Mouse (Mus musculus) hematopoietic stem cell, adult 5-6 weeks (primary cell): ENCODE data around the gene Grm7. TPM values are rescaled to one million over a fixed set of nuclear protein-coding genes. Genes with fewer than 3 reads are reported as not detected.
A peak's percentile ranks its signal among the peaks of the same experiment; 100 is the strongest.

Source experiments
- ATAC-seq, 2 experiments: fragments of 125-278 bp in 1 of 2; replicated peaks in 1 of 2; 2 replicates each; pipeline ENCODE4 v1.8.0; 2016 to 2017; ENCODE audit warnings: inconsistent platforms in 2 of 2, mild to moderate bottlenecking in 2 of 2, moderate number of reproducible peaks in 2 of 2, low read depth in 1 of 2, moderate TSS enrichment in 1 of 2; ENCODE audit not compliant: low FRiP score in 2 of 2, poor library complexity in 2 of 2, severe bottlenecking in 2 of 2, insufficient read depth in 1 of 2, low TSS enrichment in 1 of 2
- total RNA-seq: library from RNA; stranded (forward); fragments of 172-1452, 232-1000 nt; gene quantifications from 2 replicates; pipeline ENCODE4 v1.2.3, GENCODE M21; 2017

Gene Grm7
- total RNA-seq, 1 experiment from 2014 or later: not detected

- ATAC-seq: no peak
Measured at GRCm38 (mm10) chr6:110792696-110793095, 147.3 kb downstream of the Grm7 start.

- ATAC-seq: peak; percentile 52 to 69
Measured at GRCm38 (mm10) chr6:110807481-110807880, 162.1 kb downstream of the Grm7 start.

- ATAC-seq: peak; percentile 72 to 79; a peak in 3 of 4 replicates
Measured at GRCm38 (mm10) chr6:110812214-110812613, 166.8 kb downstream of the Grm7 start.

GRCm38 (mm10) chr6:110818236-110818635, 172.9 kb downstream of the Grm7 start:
- ATAC-seq: no peak

- ATAC-seq: no peak
Measured at GRCm38 (mm10) chr6:110868311-110868710, 222.9 kb downstream of the Grm7 start.

- ATAC-seq: no peak
Measured at GRCm38 (mm10) chr6:110982013-110982412, 336.6 kb downstream of the Grm7 start.

GRCm38 (mm10) chr6:111039099-111039498, 393.7 kb downstream of the Grm7 start:
- no peak for ATAC-seq

GRCm38 (mm10) chr6:111045896-111046295, 400.5 kb downstream of the Grm7 start:
- no peak for ATAC-seq

GRCm38 (mm10) chr6:111049247-111049646, 403.9 kb downstream of the Grm7 start:
- ATAC-seq: no peak

GRCm38 (mm10) chr6:111054001-111054975, 408.9 kb downstream of the Grm7 start:
- ATAC-seq: no peak

GRCm38 (mm10) chr6:111057798-111058197, 412.4 kb downstream of the Grm7 start:
- no peak for ATAC-seq

GRCm38 (mm10) chr6:111060004-111060403, 414.6 kb downstream of the Grm7 start:
- ATAC-seq: no peak

- ATAC-seq: no peak
Measured at GRCm38 (mm10) chr6:111084569-111084968, 439.2 kb downstream of the Grm7 start.

- no peak for ATAC-seq
Measured at GRCm38 (mm10) chr6:111094818-111095217, 449.4 kb downstream of the Grm7 start.

- no peak for ATAC-seq
Measured at GRCm38 (mm10) chr6:111105485-111105884, 460.1 kb downstream of the Grm7 start.

GRCm38 (mm10) chr6:111161037-111161436, 515.7 kb downstream of the Grm7 start:
- ATAC-seq: no peak

- no peak for ATAC-seq
Measured at GRCm38 (mm10) chr6:111195333-111195732, 550.0 kb downstream of the Grm7 start.

GRCm38 (mm10) chr6:111221083-111221729, 575.8 kb downstream of the Grm7 start:
- no peak for ATAC-seq
